In the genomic region with DNA sequence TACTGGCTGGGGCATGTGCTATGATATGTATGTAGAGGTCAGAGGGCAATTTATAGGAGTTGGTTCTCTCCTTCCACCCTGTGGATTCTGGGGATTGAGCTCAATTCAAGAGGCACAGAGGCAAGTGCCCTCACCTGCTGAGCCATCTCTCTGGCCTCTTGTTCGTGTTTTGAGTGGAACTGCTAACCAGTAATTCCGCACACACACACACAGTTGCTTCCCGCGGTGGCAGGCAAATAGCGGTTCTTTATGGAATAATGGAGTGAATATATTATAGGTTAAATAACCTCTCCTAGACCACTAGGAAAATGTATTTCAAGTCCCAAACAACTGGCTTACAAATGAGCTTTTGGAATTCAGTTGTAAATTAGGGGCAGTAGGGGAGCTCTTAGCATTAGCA, we compare ENCODE assay signal across 26 mouse cellular contexts.
"Had no signal": no experiment of that assay in that cellular context is flagged by ENCODE, and none has a peak within 500 bp of the region (broad histone marks: within the 10 kb centered on the region; RNA-seq: fewer than 3 reads in every experiment).

No protein-coding gene starts in this region.

- H3K9ac ChIP-seq: heart, embryonic 13.5 days; heart, embryonic 15.5 days; hindbrain, embryonic 13.5 days; hindbrain, embryonic 15.5 days; kidney, embryonic 15.5 days; limb, embryonic 13.5 days; limb, embryonic 15.5 days; liver, embryonic 12.5 days had no signal

- ATAC-seq: hindbrain, postnatal 0 days; intestine, embryonic 16.5 days; liver, embryonic 12.5 days had no signal

- H3K36me3 ChIP-seq: heart, embryonic 13.5 days; heart, embryonic 15.5 days; hindbrain, embryonic 13.5 days; hindbrain, embryonic 15.5 days; kidney, embryonic 15.5 days; limb, embryonic 13.5 days; limb, embryonic 15.5 days; liver, embryonic 12.5 days had no signal

- H3K27me3 ChIP-seq: heart, embryonic 13.5 days; heart, embryonic 15.5 days; hindbrain, embryonic 15.5 days; kidney, embryonic 15.5 days; limb, embryonic 13.5 days; limb, embryonic 15.5 days; liver, embryonic 12.5 days had no signal

- H3K4me1 ChIP-seq: heart, embryonic 13.5 days; heart, embryonic 15.5 days; liver, embryonic 12.5 days had no signal

- H3K9me3 ChIP-seq: heart, embryonic 13.5 days; heart, embryonic 15.5 days; hindbrain, embryonic 15.5 days; kidney, embryonic 15.5 days; limb, embryonic 15.5 days; liver, embryonic 12.5 days had no signal

- H3K4me2 ChIP-seq: heart, embryonic 11.5 days; heart, embryonic 13.5 days; heart, embryonic 15.5 days; hindbrain, embryonic 13.5 days; hindbrain, embryonic 15.5 days; kidney, embryonic 15.5 days; limb, embryonic 13.5 days; limb, embryonic 15.5 days; liver, embryonic 12.5 days had no signal

- DNase-seq: gastrocnemius, postnatal 14 days; gastrocnemius, postnatal 36 days; heart, adult 11 months; heart, adult 2 months; heart, postnatal 14 days; heart, postnatal 36 days; kidney, adult 11 months; kidney, adult 2 months; kidney, adult 9 months; kidney, postnatal 14 days; kidney, postnatal 36 days; layer of hippocampus, adult 9-11 months; layer of hippocampus, postnatal 36 days; left cerebral cortex, postnatal 4 days had no signal

- H3K27ac ChIP-seq: heart, adult 2 months; heart, embryonic 13.5 days; heart, embryonic 15.5 days; hindbrain, embryonic 13.5 days; hindbrain, embryonic 15.5 days; hindbrain, postnatal 0 days; kidney, embryonic 15.5 days; kidney, postnatal 0 days; limb, embryonic 13.5 days; limb, embryonic 15.5 days; liver, embryonic 12.5 days had no signal

- H3K4me3 ChIP-seq: heart, adult 2 months; heart, embryonic 13.5 days; heart, embryonic 15.5 days; hindbrain, embryonic 13.5 days; hindbrain, embryonic 15.5 days; kidney, embryonic 15.5 days; limb, embryonic 13.5 days; limb, embryonic 15.5 days; liver, embryonic 12.5 days had no signal
